Comparison of ENCODE assay signal across 9 mouse cellular contexts in genomic region chr2:30885453-30886163, GRCm38 (mm10). TPM values are rescaled to one million over a fixed set of nuclear protein-coding genes. Genes with fewer than 3 reads are reported as not detected.
A peak's percentile ranks its signal among the peaks of the same experiment; 100 is the strongest.
DNase-seq lines count a peak whose midpoint lies in the region; ATAC-seq and TF ChIP-seq lines count a peak whose summit lies in the region.
"Had no signal": no experiment of that assay in that cellular context is flagged by ENCODE, and none has a peak within 500 bp of the region (broad histone marks: within the 10 kb centered on the region; RNA-seq: fewer than 3 reads in every experiment).

No protein-coding gene starts in this region.

- peak; percentile 41 for DNase-seq in R1 (ENCODE audit: low read depth, low spot score)
- DNase-seq in layer of hippocampus, adult 11-12 months (ENCODE audit: low spot score): peak; percentile 79
- DNase-seq in spleen, postnatal 36 days (ENCODE audit: low spot score in 2 of 2): no peak
- no peak for DNase-seq in urinary bladder, postnatal 10 days (ENCODE audit: low spot score)

- H3K27me3 ChIP-seq in C2C12 (ENCODE audit: control insufficient read depth, insufficient read depth, insufficient read length): no peaks in the 10 kb centered on the region
- no peaks in the 10 kb centered on the region for H3K27me3 ChIP-seq in embryonic facial prominence, embryonic 15.5 days
- no peaks in the 10 kb centered on the region for H3K27me3 ChIP-seq in midbrain, embryonic 15.5 days (replicated peaks)
- H3K27me3 ChIP-seq in intestine, embryonic 15.5 days (replicated peaks): no peaks in the 10 kb centered on the region
- H3K27me3 ChIP-seq: neural tube, embryonic 12.5 days had no signal

- H3K4me2 ChIP-seq in embryonic facial prominence, embryonic 15.5 days (replicated peaks): peak overlapping the region; percentile 25; the same call in 1 of the 2 replicates
- H3K4me2 ChIP-seq in midbrain, embryonic 15.5 days: no peak overlapping the region
- no peak overlapping the region for H3K4me2 ChIP-seq in intestine, embryonic 15.5 days (replicated peaks)
- H3K4me2 ChIP-seq: neural tube, embryonic 12.5 days had no signal

- H3K4me3 ChIP-seq in C2C12 (ENCODE audit: insufficient read depth, poor library complexity, severe bottlenecking): no peak overlapping the region
- no peak overlapping the region for H3K4me3 ChIP-seq in embryonic facial prominence, embryonic 15.5 days (replicated peaks)
- no peak overlapping the region for H3K4me3 ChIP-seq in midbrain, embryonic 15.5 days
- no peak overlapping the region for H3K4me3 ChIP-seq in intestine, embryonic 15.5 days (replicated peaks)
- H3K4me3 ChIP-seq: neural tube, embryonic 12.5 days had no signal

- no peaks in the 10 kb centered on the region for H3K79me2 ChIP-seq in C2C12 (ENCODE audit: control insufficient read depth, insufficient read depth)

- H3K27ac ChIP-seq in embryonic facial prominence, embryonic 15.5 days (replicated peaks): peak overlapping the region; percentile 92
- 0 out of 2 replicates have a peak overlapping the region, but pooled peaks have one; percentile 34 for H3K27ac ChIP-seq in midbrain, embryonic 15.5 days
- no peak overlapping the region for H3K27ac ChIP-seq in intestine, embryonic 15.5 days
- H3K27ac ChIP-seq: neural tube, embryonic 12.5 days had no signal

- H3K79me3 ChIP-seq in C2C12 (ENCODE audit: low read depth): no peaks in the 10 kb centered on the region

- H3ac ChIP-seq in C2C12 (ENCODE audit: control insufficient read depth, insufficient read length, low read depth): no peak overlapping the region

- no peak for TF ChIP-seq CTCF in C2C12 (IDR thresholded peaks at IDR 0.05; ENCODE audit: control insufficient read depth, insufficient read depth, insufficient read length)

- ATAC-seq in embryonic facial prominence, embryonic 15.5 days (ENCODE audit: insufficient number of reproducible peaks, low FRiP score, low TSS enrichment, low read depth): peak; percentile 78
- no peak for ATAC-seq in midbrain, embryonic 15.5 days (replicated peaks)
- no peak for ATAC-seq in intestine, embryonic 15.5 days

- peaks cover 15% of the 10 kb centered on the region for H3K4me1 ChIP-seq in embryonic facial prominence, embryonic 15.5 days
- no peaks in the 10 kb centered on the region for H3K4me1 ChIP-seq in midbrain, embryonic 15.5 days
- H3K4me1 ChIP-seq in intestine, embryonic 15.5 days (replicated peaks): no peaks in the 10 kb centered on the region

- H3K9me3 ChIP-seq in embryonic facial prominence, embryonic 15.5 days (replicated peaks): no peaks in the 10 kb centered on the region
- no peaks in the 10 kb centered on the region for H3K9me3 ChIP-seq in midbrain, embryonic 15.5 days
- no peaks in the 10 kb centered on the region for H3K9me3 ChIP-seq in intestine, embryonic 15.5 days
- H3K9me3 ChIP-seq: neural tube, embryonic 12.5 days had no signal

- H3K9ac ChIP-seq in embryonic facial prominence, embryonic 15.5 days: no peak overlapping the region
- no peak overlapping the region for H3K9ac ChIP-seq in midbrain, embryonic 15.5 days
- H3K9ac ChIP-seq in intestine, embryonic 15.5 days: no peak overlapping the region
- H3K9ac ChIP-seq: neural tube, embryonic 12.5 days had no signal

- H3K36me3 ChIP-seq in C2C12 (ENCODE audit: control insufficient read depth, insufficient read depth): peaks cover 27% of the 10 kb centered on the region
- peaks cover 31% of the 10 kb centered on the region for H3K36me3 ChIP-seq in embryonic facial prominence, embryonic 15.5 days
- no peaks in the 10 kb centered on the region for H3K36me3 ChIP-seq in midbrain, embryonic 15.5 days (replicated peaks)
- no peaks in the 10 kb centered on the region for H3K36me3 ChIP-seq in intestine, embryonic 15.5 days
- H3K36me3 ChIP-seq: neural tube, embryonic 12.5 days had no signal

- 20% methylated on average over 9 of the region's 9 CpGs for WGBS in embryonic facial prominence, embryonic 15.5 days
- WGBS in midbrain, embryonic 15.5 days: 64% methylated on average over 9 of the region's 9 CpGs
- WGBS in intestine, embryonic 15.5 days: 34% methylated on average over 9 of the region's 9 CpGs

TF ChIP-seq in C2C12, 6 proteins besides CTCF, POLR2A, EP300 and RAD21:
- TF ChIP-seq MYOD1 (IDR thresholded peaks at IDR 0.05; ENCODE audit: control insufficient read depth, insufficient read length, low read depth): no peak
- TF ChIP-seq MAX (IDR thresholded peaks at IDR 0.05): peak; percentile 21

RNA-seq across cellular contexts. Expression of gene Ptges, which starts 44.1 kb away (rescaled TPM):
- polyA plus RNA-seq in C2C12 (2012; fragmentation: generic; extraction: Trizol): 0.70 TPM
- 27.0 and 32.4 TPM in 2 replicates for polyA plus RNA-seq in embryonic facial prominence, embryonic 15.5 days (2015; fragmentation: Nextera tagmentation; extraction: Ambion mirVana)
- 5.1 and 6.3 TPM in 2 replicates for polyA plus RNA-seq in midbrain, embryonic 15.5 days (2015; fragmentation: Nextera tagmentation; extraction: Ambion mirVana)
- polyA plus RNA-seq in intestine, embryonic 15.5 days (2015; fragmentation: Nextera tagmentation; extraction: Ambion mirVana): 2.8 and 4.3 TPM in 2 replicates

RNA-seq across cellular contexts. Expression of gene Prrx2, which starts 50.8 kb away (rescaled TPM):
- polyA plus RNA-seq in C2C12 (2012; fragmentation: generic; extraction: Trizol): 191 TPM
- 77.3 and 88.8 TPM in 2 replicates for polyA plus RNA-seq in embryonic facial prominence, embryonic 15.5 days (2015; fragmentation: Nextera tagmentation; extraction: Ambion mirVana)
- polyA plus RNA-seq in midbrain, embryonic 15.5 days (2015; fragmentation: Nextera tagmentation; extraction: Ambion mirVana): 3.7 and 4.0 TPM in 2 replicates
- 2.5 and 4.3 TPM in 2 replicates for polyA plus RNA-seq in intestine, embryonic 15.5 days (2015; fragmentation: Nextera tagmentation; extraction: Ambion mirVana)

RNA-seq across cellular contexts. Expression of gene Asb6, which starts 55.5 kb away (rescaled TPM):
- 69.2 TPM for polyA plus RNA-seq in C2C12 (2012; fragmentation: generic; extraction: Trizol)
- polyA plus RNA-seq in embryonic facial prominence, embryonic 15.5 days (2015; fragmentation: Nextera tagmentation; extraction: Ambion mirVana): 37.8 and 37.9 TPM in 2 replicates
- 44.9 and 47.5 TPM in 2 replicates for polyA plus RNA-seq in midbrain, embryonic 15.5 days (2015; fragmentation: Nextera tagmentation; extraction: Ambion mirVana)
- polyA plus RNA-seq in intestine, embryonic 15.5 days (2015; fragmentation: Nextera tagmentation; extraction: Ambion mirVana): 22.4 and 23.3 TPM in 2 replicates

Comparison
In these comparisons a context has a peak if more than half of its experiments do, and no peak if none do; other contexts are left out.
1. DNase-seq: peak in R1 (single experiment) and layer of hippocampus, adult 11-12 months (single experiment); none in spleen, postnatal 36 days (0 of 2) and urinary bladder, postnatal 10 days (single experiment).
2. RNA of gene Prrx2, which starts 50.8 kb away (polyA plus RNA-seq): 191 TPM in C2C12 (single experiment) and 77.3 to 88.8 TPM in embryonic facial prominence, embryonic 15.5 days; 2.5 to 4.3 TPM in intestine, embryonic 15.5 days and 3.7 to 4.0 TPM in midbrain, embryonic 15.5 days; every median in the first group is over 10 times any median in the second.